Mouse (Mus musculus) hindbrain, embryonic 15.5 days (tissue): ENCODE data around the gene Olfr457. TPM values are rescaled to one million over a fixed set of nuclear protein-coding genes. Genes with fewer than 3 reads are reported as not detected.
"Not testable (repeated sequence)": the region's sequence is repeated elsewhere in the genome, so short reads cannot be mapped to it uniquely, and the experiment has no call there.

Experiments used
- ATAC-seq: fragments of 200-750 bp; cut with Nextera tagmentation; 2 replicates; pipeline ENCODE4 v1.8.0; 2017; ENCODE audit warnings: low read depth, moderate number of reproducible peaks, moderate TSS enrichment; ENCODE audit not compliant: low FRiP score
- H3K27ac ChIP-seq: fragments of 300-500 bp; sonication (generic); replicated peaks from 2 replicates; pipeline ENCODE4 v1.5.1; 2015; ENCODE audit warnings: mild to moderate bottlenecking, inconsistent platforms
- H3K27me3 ChIP-seq: fragments of 300-500 bp; sonication (generic); 2 replicates; pipeline ENCODE4 v1.6.1; 2015; ENCODE audit warnings: control low read depth, inconsistent platforms
- H3K36me3 ChIP-seq: fragments of 300-500 bp; sonication (generic); 2 replicates; pipeline ENCODE4 v1.6.1; 2015; ENCODE audit warnings: control low read depth, inconsistent platforms
- H3K4me1 ChIP-seq: fragments of 300-500 bp; sonication (generic); replicated peaks from 2 replicates; pipeline ENCODE4 v1.6.1; 2015; ENCODE audit warnings: control low read depth, inconsistent platforms
- H3K4me2 ChIP-seq: fragments of 300-500 bp; sonication (generic); 2 replicates; pipeline ENCODE4 v1.6.1; 2015; ENCODE audit warnings: moderate library complexity, mild to moderate bottlenecking, inconsistent platforms
- H3K4me3 ChIP-seq: fragments of 300-500 bp; sonication (generic); 2 replicates; pipeline ENCODE4 v1.5.1; 2015; ENCODE audit warnings: mild to moderate bottlenecking, inconsistent platforms
- H3K9ac ChIP-seq: fragments of 300-500 bp; sonication (generic); 2 replicates; pipeline ENCODE4 v1.6.1; 2015; ENCODE audit warnings: inconsistent platforms
- H3K9me3 ChIP-seq: fragments of 300-500 bp; sonication (generic); 2 replicates; pipeline ENCODE4 v1.6.1; 2016; ENCODE audit warnings: control low read depth, inconsistent platforms
- WGBS: fragments of 180-500 bp; shearing (Covaris S2); methylation state at CpG from one replicate; pipeline ENCODE4 v1.1.7; 2015; 5-methylcytosine and 5-hydroxymethylcytosine counted together
- polyA plus RNA-seq: library from polyadenylated mRNA; unstranded; fragments of >200 nt; fragmentation: Nextera tagmentation; extraction: Ambion mirVana; gene quantifications from 2 replicates; pipeline ENCODE4 v1.2.1, GENCODE M21; 2015

Olfr457 gene
- polyA plus RNA-seq, result not detected in 2 replicates

DNA sequence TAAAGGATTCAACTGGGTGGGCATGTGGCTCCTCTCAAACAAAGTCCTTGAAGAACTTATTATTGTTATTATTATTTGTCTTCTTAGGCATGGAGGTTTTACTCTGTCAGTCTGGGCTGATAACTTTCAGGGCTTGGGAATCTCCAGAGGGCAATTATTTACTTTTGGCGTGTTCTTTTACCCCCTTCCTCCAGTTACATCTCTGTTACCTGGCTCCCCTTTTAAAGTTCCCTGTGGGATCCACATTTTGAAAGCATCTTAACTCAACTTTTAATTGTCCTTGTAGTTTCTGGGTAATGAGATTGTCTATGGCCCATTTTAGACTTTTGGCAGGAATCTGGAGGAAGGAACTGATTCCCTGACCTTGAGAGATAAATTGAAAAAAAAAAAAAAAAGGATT lies at the start of gene Olfr457:
Gene Olfr457, minus strand, starts transcription at position 101 of the 400 bp plus-strand sequence.
- Histone ChIP-seq H3K27me3 (no peaks in the 10 kb centered on the region), H3K9ac (no peak within 1 kb of the TSS), H3K36me3 (no peaks in the 10 kb centered on the region), H3K4me3 (no peak within 1 kb of the TSS), H3K27ac (no peak within 1 kb of the TSS), H3K4me1 (no peaks in the 10 kb centered on the region), H3K4me2 (no peak within 1 kb of the TSS), H3K9me3 (no peaks in the 10 kb centered on the region)
- WGBS, result 93% methylated on average over 1 of the region's 1 CpGs
- no peak for ATAC-seq

DNA sequence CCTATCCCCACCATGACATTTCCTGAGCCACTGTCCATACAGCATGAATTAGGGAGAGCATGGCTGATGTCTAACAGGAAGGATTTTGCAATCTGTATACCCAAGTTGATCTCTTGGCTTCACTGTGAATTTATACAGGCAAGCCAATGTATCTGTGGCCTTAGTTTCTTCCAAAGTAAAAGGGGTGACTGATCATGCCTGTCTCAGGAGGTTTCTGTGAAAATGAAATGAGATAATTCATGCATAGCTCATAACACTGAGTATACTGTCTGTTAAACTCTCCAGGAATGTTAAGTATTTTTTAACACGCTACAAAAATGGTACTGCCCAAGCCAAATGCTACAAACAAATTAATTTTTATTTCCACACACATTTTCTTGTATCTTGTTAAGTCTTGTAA lies 37.3 kb upstream of the Olfr457 start:
- WGBS, result 87% methylated on average over 1 of the region's 1 CpGs
- H3K4me1 ChIP-seq, result no peaks in the 10 kb centered on the region
- no peak overlapping the region for H3K9ac ChIP-seq
- H3K36me3 ChIP-seq, result no peaks in the 10 kb centered on the region
- no peak for ATAC-seq
- no peaks in the 10 kb centered on the region for H3K9me3 ChIP-seq
- H3K27me3 ChIP-seq, result no peaks in the 10 kb centered on the region
- no peak overlapping the region for H3K4me2 ChIP-seq
- H3K27ac ChIP-seq, result no peak overlapping the region
- no peak overlapping the region for H3K4me3 ChIP-seq

DNA sequence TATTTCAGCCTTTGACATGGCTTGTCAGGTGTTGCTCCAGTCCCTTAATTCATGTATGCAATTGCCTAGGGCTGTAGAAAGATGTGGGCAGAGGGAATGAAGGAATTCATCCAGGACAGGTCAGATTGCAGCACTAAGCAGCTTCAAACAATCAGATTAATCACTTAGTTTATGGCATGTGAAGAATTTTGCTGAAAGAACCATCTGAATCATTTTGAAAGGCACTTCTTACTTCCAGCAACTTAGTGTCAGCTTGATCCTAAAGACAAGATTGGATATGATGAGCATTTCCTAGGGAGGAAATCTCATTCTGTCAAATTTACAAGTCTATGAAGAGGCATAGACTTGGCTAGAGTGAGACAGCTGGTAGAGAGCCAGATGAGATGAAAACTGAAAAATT lies 33.2 kb upstream of the Olfr457 start:
- Histone ChIP-seq H3K4me2 (no peak overlapping the region), H3K36me3 (no peaks in the 10 kb centered on the region), H3K9me3 (no peaks in the 10 kb centered on the region), H3K27me3 (no peaks in the 10 kb centered on the region), H3K27ac (no peak overlapping the region), H3K9ac (no peak overlapping the region), H3K4me3 (no peak overlapping the region), H3K4me1 (no peaks in the 10 kb centered on the region)
- ATAC-seq, result no peak

DNA sequence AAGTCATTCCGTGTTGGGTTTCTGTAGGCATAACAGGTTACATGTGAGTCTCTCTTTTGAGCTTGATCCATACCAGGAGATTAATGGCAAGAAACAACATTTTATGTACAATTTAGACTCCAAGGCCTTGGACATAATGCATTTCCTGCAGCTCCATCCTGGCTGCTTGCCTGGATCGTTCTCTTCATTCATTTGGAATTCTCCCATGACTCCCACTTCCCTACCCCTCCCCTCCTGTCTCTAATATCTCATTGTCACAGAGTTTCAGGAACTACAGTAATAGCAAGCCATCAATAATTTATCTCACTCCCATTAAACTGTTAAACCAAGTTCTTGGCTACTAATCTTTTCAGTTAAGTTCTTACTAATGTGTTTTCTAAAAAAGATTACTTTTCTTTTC lies 27.3 kb upstream of the Olfr457 start:
- WGBS, result 78% methylated on average over 2 of the region's 2 CpGs
- no peaks in the 10 kb centered on the region for H3K36me3 ChIP-seq
- no peaks in the 10 kb centered on the region for H3K9me3 ChIP-seq
- H3K27me3 ChIP-seq, result no peaks in the 10 kb centered on the region
- no peak overlapping the region for H3K9ac ChIP-seq
- no peaks in the 10 kb centered on the region for H3K4me1 ChIP-seq
- no peak overlapping the region for H3K4me2 ChIP-seq
- ATAC-seq, result no peak
- H3K27ac ChIP-seq, result no peak overlapping the region
- no peak overlapping the region for H3K4me3 ChIP-seq

DNA sequence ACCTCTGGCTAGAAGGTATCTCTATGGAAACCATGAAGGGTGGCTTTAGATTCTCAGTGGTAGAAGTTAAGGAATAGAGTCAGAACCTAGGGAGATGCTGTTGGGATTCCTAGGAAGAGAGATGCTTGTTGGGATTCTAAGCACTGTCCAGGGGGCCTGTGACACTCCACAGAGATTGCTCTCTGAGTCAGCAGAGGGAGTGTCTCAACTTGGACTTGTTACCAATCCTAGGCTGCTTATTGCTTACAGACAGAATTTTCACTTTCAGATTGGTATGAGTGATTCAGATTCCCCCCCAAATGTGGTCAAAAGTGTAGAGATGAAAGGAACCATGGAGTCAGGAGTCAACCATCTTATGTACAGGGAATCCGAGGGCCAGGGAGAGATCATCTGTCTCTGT lies 13.6 kb upstream of the Olfr457 start:
- ATAC-seq, result no peak

DNA sequence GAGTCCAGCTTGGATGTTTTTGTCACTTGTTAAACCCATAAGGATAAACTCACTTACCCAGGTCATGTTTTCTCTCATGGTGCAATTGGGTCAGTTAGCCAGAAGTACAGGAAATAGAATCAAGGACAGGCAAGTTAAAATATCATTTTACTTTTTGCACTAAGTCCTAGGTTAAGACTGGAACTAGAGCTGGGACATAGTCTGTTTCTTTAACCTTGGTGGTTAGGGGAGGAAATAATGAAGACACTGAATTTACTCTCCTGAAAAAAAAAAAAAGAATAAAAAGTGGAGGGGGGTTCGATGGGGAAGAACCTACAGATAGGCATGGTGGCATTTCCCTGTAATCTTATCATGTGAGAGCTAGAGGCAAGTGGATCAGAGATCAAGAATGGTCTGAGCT lies 11.0 kb upstream of the Olfr457 start, which contains the start of gene Olfr456:
Gene Olfr456, minus strand, starts transcription at position 101 of the 400 bp plus-strand sequence.
- 97% methylated on average over 1 of the region's 1 CpGs for WGBS
- Histone ChIP-seq H3K9ac (no peak within 1 kb of the TSS), H3K4me1 (no peaks in the 10 kb centered on the region), H3K4me3 (no peak within 1 kb of the TSS), H3K9me3 (no peaks in the 10 kb centered on the region), H3K36me3 (no peaks in the 10 kb centered on the region), H3K27me3 (no peaks in the 10 kb centered on the region), H3K27ac (no peak within 1 kb of the TSS), H3K4me2 (no peak within 1 kb of the TSS)
- ATAC-seq, result no peak

More for the DNA sequence above, 13.6 kb upstream of the Olfr457 start:
- WGBS, result 83% methylated on average over 1 of the region's 1 CpGs
- Histone ChIP-seq H3K9ac (no peak overlapping the region), H3K4me3 (no peak overlapping the region), H3K4me1 (no peaks in the 10 kb centered on the region), H3K27me3 (no peaks in the 10 kb centered on the region), H3K9me3 (no peaks in the 10 kb centered on the region), H3K36me3 (no peaks in the 10 kb centered on the region), H3K27ac (no peak overlapping the region), H3K4me2 (no peak overlapping the region)

DNA sequence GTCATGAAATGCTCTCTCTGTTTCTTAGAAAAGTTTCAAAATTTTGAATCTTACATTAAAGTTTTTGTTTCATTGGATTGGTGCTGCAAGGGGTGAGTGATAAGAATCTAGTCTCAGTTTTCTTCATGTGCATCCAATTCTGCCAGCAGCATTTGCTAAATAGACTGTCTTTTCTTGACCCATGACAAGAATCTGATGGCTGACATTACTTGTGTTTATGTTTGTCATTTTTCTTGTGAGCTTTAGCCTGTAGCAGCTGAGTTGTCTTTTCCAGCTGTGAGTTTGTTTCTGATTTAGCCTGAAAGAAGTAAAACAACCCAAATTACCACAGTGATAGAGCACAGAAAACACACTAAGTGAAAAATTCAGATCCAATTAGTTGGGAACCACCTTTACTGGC lies 8.5 kb upstream of the Olfr457 start:
- ATAC-seq, result no peak
- Histone ChIP-seq H3K27ac (no peak overlapping the region), H3K9me3 (no peaks in the 10 kb centered on the region), H3K4me2 (no peak overlapping the region), H3K27me3 (no peaks in the 10 kb centered on the region), H3K4me1 (no peaks in the 10 kb centered on the region), H3K9ac (no peak overlapping the region), H3K4me3 (no peak overlapping the region), H3K36me3 (no peaks in the 10 kb centered on the region)

DNA sequence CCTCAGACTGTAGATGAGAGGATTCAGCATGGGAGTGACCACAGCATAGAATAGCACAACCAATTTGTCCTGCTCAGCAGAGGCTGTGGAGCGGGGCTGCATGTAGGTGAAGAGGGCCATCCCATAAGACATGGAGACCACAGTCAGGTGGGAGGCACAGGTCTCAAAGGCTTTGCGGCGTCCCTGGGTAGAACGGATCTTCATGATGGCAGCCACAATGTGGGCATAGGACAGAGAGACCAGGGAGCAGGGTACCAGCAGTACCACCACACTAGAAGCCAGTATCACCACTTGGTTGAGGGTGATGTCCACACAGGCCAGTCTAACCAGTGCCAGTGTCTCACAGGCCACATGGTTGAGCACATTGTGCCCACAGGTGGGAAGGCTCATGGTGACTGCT lies 4.8 kb downstream of the Olfr457 start:
- over 99% methylated on average over 4 of the region's 4 CpGs for whole genome bisulfite sequencing
- not testable (repeated sequence) for H3K27ac ChIP-seq, H3K27me3 ChIP-seq, H3K4me3 ChIP-seq, H3K4me2 ChIP-seq, H3K9ac ChIP-seq, H3K36me3 ChIP-seq, ATAC-seq, H3K9me3 ChIP-seq, H3K4me1 ChIP-seq

DNA sequence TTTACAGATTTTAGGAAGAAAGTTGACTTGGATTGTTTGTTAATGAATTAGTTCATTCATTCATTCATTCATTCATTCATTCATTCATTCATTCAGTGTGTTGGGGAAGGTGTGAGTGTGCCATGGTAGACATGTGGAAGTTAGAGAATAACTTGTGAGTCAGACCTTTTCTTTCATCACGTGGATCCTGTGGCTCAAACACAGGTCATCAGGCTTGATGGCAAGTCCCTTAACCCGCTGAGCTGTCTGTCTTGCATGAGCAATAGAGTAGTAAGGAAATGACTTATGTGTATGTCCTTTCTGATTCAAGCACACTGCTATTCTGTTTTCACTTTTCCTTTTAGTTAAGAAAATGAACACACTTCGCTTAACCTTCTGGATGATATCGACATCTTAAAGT lies 5.6 kb downstream of the Olfr457 start:
- H3K9ac ChIP-seq, result no peak overlapping the region
- H3K4me1 ChIP-seq, result no peaks in the 10 kb centered on the region
- H3K27ac ChIP-seq, result no peak overlapping the region
- no peak for ATAC-seq
- no peaks in the 10 kb centered on the region for H3K27me3 ChIP-seq
- H3K4me2 ChIP-seq, result no peak overlapping the region
- H3K36me3 ChIP-seq, result no peaks in the 10 kb centered on the region
- no peak overlapping the region for H3K4me3 ChIP-seq
- 96% methylated on average over 4 of the region's 4 CpGs for WGBS
- H3K9me3 ChIP-seq, result no peaks in the 10 kb centered on the region

DNA sequence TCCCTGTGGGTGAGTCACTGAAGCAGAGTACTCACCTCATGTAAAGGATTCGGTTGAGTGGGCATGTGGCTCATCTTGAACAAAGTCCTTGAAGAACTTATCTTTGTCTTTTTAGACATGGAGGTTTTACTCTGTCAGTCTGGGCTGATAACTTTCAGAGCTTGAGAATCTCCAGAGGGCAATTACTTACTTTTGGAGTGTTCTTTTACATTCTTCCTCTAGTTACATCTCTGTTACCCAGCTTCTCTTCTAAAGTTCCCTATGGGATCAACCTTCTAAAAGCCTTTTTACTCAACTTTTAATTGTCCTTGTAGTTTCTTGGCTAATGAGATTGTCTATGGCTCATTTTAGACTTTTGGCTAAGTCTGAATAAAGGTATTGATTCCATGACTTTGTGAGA lies 11.0 kb downstream of the Olfr457 start, which contains the start of gene Olfr458:
Gene Olfr458, minus strand, starts transcription at position 101 of the 400 bp plus-strand sequence.
- H3K27ac ChIP-seq, result no peak within 1 kb of the TSS
- WGBS, result 98% methylated on average over 1 of the region's 1 CpGs
- H3K9me3 ChIP-seq, result no peaks in the 10 kb centered on the region
- no peak within 1 kb of the TSS for H3K4me3 ChIP-seq
- H3K27me3 ChIP-seq, result no peaks in the 10 kb centered on the region
- no peak within 1 kb of the TSS for H3K9ac ChIP-seq
- no peaks in the 10 kb centered on the region for H3K4me1 ChIP-seq
- no peaks in the 10 kb centered on the region for H3K36me3 ChIP-seq
- no peak within 1 kb of the TSS for H3K4me2 ChIP-seq
- no peak for ATAC-seq

DNA sequence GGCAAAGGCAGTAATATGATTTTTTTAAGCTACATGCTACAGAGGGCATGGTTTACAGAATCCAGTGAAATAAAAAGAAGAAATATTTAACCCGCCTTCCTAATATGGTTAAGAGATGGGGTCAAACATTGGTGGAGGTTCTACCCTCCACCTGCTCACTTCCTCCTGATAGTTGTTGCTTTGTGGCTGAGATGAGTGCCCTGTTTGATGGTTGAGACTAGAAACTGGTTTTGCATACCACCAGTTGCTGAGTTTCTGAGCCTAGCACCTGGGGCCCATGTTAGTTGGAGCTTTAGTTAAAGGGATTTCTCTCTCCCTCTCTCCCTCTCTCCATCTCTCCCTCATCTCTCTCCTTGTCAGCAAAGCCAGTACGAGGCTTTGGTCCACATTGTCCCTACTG lies 28.8 kb downstream of the Olfr457 start:
- Histone ChIP-seq H3K4me2 (no peak overlapping the region), H3K27ac (no peak overlapping the region), H3K4me1 (no peaks in the 10 kb centered on the region), H3K9me3 (no peaks in the 10 kb centered on the region), H3K27me3 (no peaks in the 10 kb centered on the region), H3K4me3 (no peak overlapping the region), H3K36me3 (no peaks in the 10 kb centered on the region), H3K9ac (no peak overlapping the region)
- 78% methylated on average over 2 of the region's 2 CpGs for WGBS
- no peak for ATAC-seq

DNA sequence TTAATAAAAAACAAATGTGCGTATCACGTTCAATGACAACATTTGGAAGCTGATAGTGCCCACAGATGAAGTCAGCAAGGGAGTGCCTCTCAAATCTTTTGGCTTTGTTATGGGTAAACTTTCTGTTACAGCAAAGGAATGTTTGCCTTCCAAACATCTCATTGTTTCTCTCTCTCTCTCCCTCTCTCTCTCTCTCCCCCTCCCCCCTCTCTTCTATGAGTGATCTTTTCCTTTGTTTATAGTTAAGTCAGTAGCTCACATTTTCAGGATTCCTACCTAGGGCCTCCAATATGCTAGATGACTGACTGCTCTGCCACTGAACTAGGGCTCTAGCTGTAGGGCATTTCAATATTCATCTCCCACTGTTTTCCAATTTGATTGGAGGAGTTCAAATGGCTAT lies 31.6 kb downstream of the Olfr457 start:
- H3K9ac ChIP-seq, result no peak overlapping the region
- H3K27me3 ChIP-seq, result no peaks in the 10 kb centered on the region
- 77% methylated on average over 2 of the region's 2 CpGs for WGBS
- no peak overlapping the region for H3K4me3 ChIP-seq
- H3K9me3 ChIP-seq, result no peaks in the 10 kb centered on the region
- no peaks in the 10 kb centered on the region for H3K4me1 ChIP-seq
- no peaks in the 10 kb centered on the region for H3K36me3 ChIP-seq
- no peak overlapping the region for H3K27ac ChIP-seq
- no peak for ATAC-seq
- H3K4me2 ChIP-seq, result no peak overlapping the region

DNA sequence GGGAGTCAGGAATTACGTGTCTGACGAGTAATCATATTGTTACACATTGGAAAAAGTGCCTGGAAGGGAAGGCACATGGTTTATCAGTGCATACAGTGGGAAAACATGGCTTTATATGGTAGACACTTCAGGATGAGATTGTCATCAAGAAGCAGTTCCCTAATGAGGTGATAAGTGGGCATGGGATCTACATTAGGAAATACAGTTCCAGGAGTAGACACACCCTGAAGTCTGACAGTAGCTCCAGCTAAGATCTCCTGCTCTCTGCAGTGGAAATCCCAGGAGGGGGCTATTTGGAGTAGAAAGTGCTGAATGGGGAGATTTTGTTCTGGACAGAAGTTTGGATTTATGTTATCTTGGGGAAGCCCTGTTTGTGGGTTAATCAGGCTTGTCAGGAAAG lies 34.7 kb downstream of the Olfr457 start:
- Histone ChIP-seq H3K27me3 (no peaks in the 10 kb centered on the region), H3K4me3 (no peak overlapping the region), H3K4me1 (no peaks in the 10 kb centered on the region), H3K9me3 (no peaks in the 10 kb centered on the region), H3K9ac (no peak overlapping the region), H3K27ac (no peak overlapping the region), H3K36me3 (no peaks in the 10 kb centered on the region), H3K4me2 (no peak overlapping the region)
- no peak for ATAC-seq
- WGBS, result 81% methylated on average over 2 of the region's 2 CpGs
